In genomic region chr7:47019641-47020040, GRCm38 (mm10) we compare ENCODE assay signal across 19 mouse cellular contexts. TPM values are rescaled to one million over a fixed set of nuclear protein-coding genes. Genes with fewer than 3 reads are reported as not detected.
A peak's percentile ranks its signal among the peaks of the same experiment; 100 is the strongest.
DNase-seq lines count a peak whose midpoint lies in the region; ATAC-seq and TF ChIP-seq lines count a peak whose summit lies in the region.
"Had no signal": no experiment of that assay in that cellular context is flagged by ENCODE, and none has a peak within 500 bp of the region (broad histone marks: within the 10 kb centered on the region; RNA-seq: fewer than 3 reads in every experiment).

No protein-coding gene starts in this region.

- DNase-seq in kidney, postnatal 0 days (ENCODE audit: low spot score): peak; percentile 19
- DNase-seq in kidney, postnatal 14 days: no peak
- peak; percentile 79 for DNase-seq in brain, adult 2 months (ENCODE audit: low read depth, low spot score)
- peak; percentile 17 to 23 for DNase-seq in layer of hippocampus, postnatal 25 days (ENCODE audit: extremely low spot score in 1 of 2, low spot score in 1 of 2)
- DNase-seq in ovary, postnatal 14 days (ENCODE audit: low spot score): peak; percentile 43
- DNase-seq in spleen, postnatal 4 days (ENCODE audit: low spot score in 2 of 2): no peak
- DNase-seq in thymus, adult 2 months: no peak
- DNase-seq in liver, postnatal 0 days: no peak
- DNase-seq: B cell, adult 2 months; kidney, adult 9 months; thymus, postnatal 14 days had no signal

- peaks cover 8% of the 10 kb centered on the region; the same call in 1 of the 2 replicates for H3K4me1 ChIP-seq in kidney, postnatal 0 days (replicated peaks; ENCODE audit: insufficient read depth, low read length)
- H3K4me1 ChIP-seq in thymus, adult 2 months (replicated peaks; ENCODE audit: control insufficient read depth, insufficient read depth, low read length): peaks cover 8% of the 10 kb centered on the region
- H3K4me1 ChIP-seq in liver, postnatal 0 days (ENCODE audit: insufficient read depth): peaks cover 11% of the 10 kb centered on the region

- no peaks in the 10 kb centered on the region for H3K36me3 ChIP-seq in kidney, postnatal 0 days (ENCODE audit: insufficient read depth, low read length)
- H3K36me3 ChIP-seq in thymus, adult 2 months (ENCODE audit: control insufficient read depth, insufficient read depth, low read length): no peaks in the 10 kb centered on the region
- H3K36me3 ChIP-seq in liver, postnatal 0 days (replicated peaks; ENCODE audit: insufficient read depth, low read length): no peaks in the 10 kb centered on the region
- H3K36me3 ChIP-seq: G1E; heart, embryonic 10.5 days; limb, embryonic 13.5 days had no signal

- no peak for TF ChIP-seq EP300 in liver, postnatal 0 days (IDR thresholded peaks at IDR 0.05; ENCODE audit: low read depth)

- H3K4me3 ChIP-seq in kidney, postnatal 0 days (replicated peaks; ENCODE audit: low read depth, low read length): no peak overlapping the region
- no peak overlapping the region for H3K4me3 ChIP-seq in thymus, adult 2 months (ENCODE audit: control insufficient read depth, insufficient read depth, low read length)
- no peak overlapping the region for H3K4me3 ChIP-seq in liver, postnatal 0 days (ENCODE audit: low read depth, low read length)
- H3K4me3 ChIP-seq: heart, embryonic 10.5 days; limb, embryonic 13.5 days had no signal

- H3K4me2 ChIP-seq in kidney, postnatal 0 days (ENCODE audit: low read length): no peak overlapping the region
- H3K4me2 ChIP-seq in liver, postnatal 0 days (ENCODE audit: low read depth, low read length): no peak overlapping the region
- H3K4me2 ChIP-seq: limb, embryonic 13.5 days had no signal

- no peak overlapping the region for H3K9ac ChIP-seq in kidney, postnatal 0 days (ENCODE audit: low read depth, low read length)
- H3K9ac ChIP-seq in liver, postnatal 0 days (replicated peaks): no peak overlapping the region
- H3K9ac ChIP-seq: limb, embryonic 13.5 days had no signal

- 57% methylated on average over 5 of the region's 5 CpGs for WGBS in kidney, postnatal 0 days
- 88% methylated on average over 5 of the region's 5 CpGs for WGBS in thymus, adult 2 months
- 71% methylated on average over 5 of the region's 5 CpGs for WGBS in liver, postnatal 0 days (ENCODE audit: insufficient replicate concordance)

- ATAC-seq in kidney, postnatal 0 days (replicated peaks; ENCODE audit: low FRiP score, low read depth): no peak
- ATAC-seq in liver, postnatal 0 days: no peak

- H3K27ac ChIP-seq in kidney, postnatal 0 days: no peak overlapping the region
- no peak overlapping the region for H3K27ac ChIP-seq in thymus, adult 2 months (ENCODE audit: control insufficient read depth, insufficient read depth, low read length)
- H3K27ac ChIP-seq in liver, postnatal 0 days (ENCODE audit: low read depth): no peak overlapping the region
- H3K27ac ChIP-seq: heart, embryonic 10.5 days; limb, embryonic 13.5 days had no signal

- TF ChIP-seq CTCF in kidney, postnatal 0 days (IDR thresholded peaks at IDR 0.05; ENCODE audit: low read depth): no peak
- no peak for TF ChIP-seq CTCF in thymus, adult 2 months (IDR thresholded peaks at IDR 0.05; ENCODE audit: borderline replicate concordance, control insufficient read depth, extremely low read depth, insufficient read depth, low read length, poor library complexity)
- TF ChIP-seq CTCF in liver, postnatal 0 days (IDR thresholded peaks at IDR 0.05; ENCODE audit: low read depth): no peak

- TF ChIP-seq POLR2A in thymus, adult 2 months (IDR thresholded peaks at IDR 0.05; ENCODE audit: control insufficient read depth, extremely low read depth, insufficient read depth, low read length, poor library complexity): no peak

- H3K27me3 ChIP-seq in kidney, postnatal 0 days (ENCODE audit: insufficient read depth, low read length): no peaks in the 10 kb centered on the region
- no peaks in the 10 kb centered on the region for H3K27me3 ChIP-seq in thymus, adult 2 months (ENCODE audit: control insufficient read depth, insufficient read depth, low read length)
- 0 out of 2 replicates have a peak, but pooled peaks cover 3% of the 10 kb centered on the region for H3K27me3 ChIP-seq in liver, postnatal 0 days (ENCODE audit: insufficient read depth, low read length)

- no peaks in the 10 kb centered on the region for H3K9me3 ChIP-seq in kidney, postnatal 0 days (replicated peaks; ENCODE audit: low read length)
- H3K9me3 ChIP-seq in liver, postnatal 0 days (ENCODE audit: low read length): no peaks in the 10 kb centered on the region
- H3K9me3 ChIP-seq: G1E; heart, embryonic 10.5 days; limb, embryonic 13.5 days had no signal

RNA-seq across cellular contexts. Expression of gene Spty2d1, which starts 11.4 kb away (rescaled TPM):
- 13.7 and 15.9 TPM in 2 replicates for polyA plus RNA-seq in kidney, postnatal 0 days (2015; fragmentation: Nextera tagmentation; extraction: Ambion mirVana)
- total RNA-seq in layer of hippocampus, postnatal 25 days (2021): 10 to 100 TPM; 14.2 to 15.5 TPM
- 6.9 and 8.4 TPM in 2 replicates for polyA plus RNA-seq in thymus, adult 2 months (2012; rRNA removed)
- 6.0 and 6.4 TPM in 2 replicates for polyA plus RNA-seq in liver, postnatal 0 days (2015; fragmentation: Nextera tagmentation; extraction: Ambion mirVana)

RNA-seq across cellular contexts. Expression of gene Tmem86a, which starts 30.8 kb away (rescaled TPM):
- polyA plus RNA-seq in kidney, postnatal 0 days (2015; fragmentation: Nextera tagmentation; extraction: Ambion mirVana): 42.1 and 43.6 TPM in 2 replicates
- total RNA-seq in layer of hippocampus, postnatal 25 days (2021): 10 to 100 TPM; 14.1 to 15.2 TPM
- 51.3 and 66.5 TPM in 2 replicates for polyA plus RNA-seq in thymus, adult 2 months (2012; rRNA removed)
- 35.6 and 42.0 TPM in 2 replicates for polyA plus RNA-seq in liver, postnatal 0 days (2015; fragmentation: Nextera tagmentation; extraction: Ambion mirVana)

RNA-seq across cellular contexts. Expression of gene Gm9999, which starts 36.3 kb away (rescaled TPM):
- not detected in 2 replicates for polyA plus RNA-seq in kidney, postnatal 0 days (2015; fragmentation: Nextera tagmentation; extraction: Ambion mirVana)
- not detected for total RNA-seq in layer of hippocampus, postnatal 25 days (2021)
- 0.54 TPM in 1 of 2 replicates, not detected in the other for polyA plus RNA-seq in thymus, adult 2 months (2012; rRNA removed)
- not detected in 2 replicates for polyA plus RNA-seq in liver, postnatal 0 days (2015; fragmentation: Nextera tagmentation; extraction: Ambion mirVana)
- total RNA-seq: common myeloid progenitor, adult 5-6 weeks; hematopoietic stem cell, adult 5-6 weeks; megakaryocyte progenitor cell, adult 5-6 weeks; monocyte, adult 5-6 weeks; neutrophil, adult 5-6 weeks had no signal
- polyA plus RNA-seq: G1E; heart, embryonic 10.5 days; limb, embryonic 13.5 days had no signal

Comparison
In these comparisons a context has a peak if more than half of its experiments do, and no peak if none do; other contexts are left out.
1. DNase-seq: peak in kidney, postnatal 0 days (single experiment), brain, adult 2 months (single experiment), layer of hippocampus, postnatal 25 days (2 of 2) and ovary, postnatal 14 days (single experiment); none in kidney, postnatal 14 days (single experiment), spleen, postnatal 4 days (0 of 2), thymus, adult 2 months (single experiment) and liver, postnatal 0 days (single experiment).